ENCODE assay signal across 8 mouse cellular contexts in the genomic region with DNA sequence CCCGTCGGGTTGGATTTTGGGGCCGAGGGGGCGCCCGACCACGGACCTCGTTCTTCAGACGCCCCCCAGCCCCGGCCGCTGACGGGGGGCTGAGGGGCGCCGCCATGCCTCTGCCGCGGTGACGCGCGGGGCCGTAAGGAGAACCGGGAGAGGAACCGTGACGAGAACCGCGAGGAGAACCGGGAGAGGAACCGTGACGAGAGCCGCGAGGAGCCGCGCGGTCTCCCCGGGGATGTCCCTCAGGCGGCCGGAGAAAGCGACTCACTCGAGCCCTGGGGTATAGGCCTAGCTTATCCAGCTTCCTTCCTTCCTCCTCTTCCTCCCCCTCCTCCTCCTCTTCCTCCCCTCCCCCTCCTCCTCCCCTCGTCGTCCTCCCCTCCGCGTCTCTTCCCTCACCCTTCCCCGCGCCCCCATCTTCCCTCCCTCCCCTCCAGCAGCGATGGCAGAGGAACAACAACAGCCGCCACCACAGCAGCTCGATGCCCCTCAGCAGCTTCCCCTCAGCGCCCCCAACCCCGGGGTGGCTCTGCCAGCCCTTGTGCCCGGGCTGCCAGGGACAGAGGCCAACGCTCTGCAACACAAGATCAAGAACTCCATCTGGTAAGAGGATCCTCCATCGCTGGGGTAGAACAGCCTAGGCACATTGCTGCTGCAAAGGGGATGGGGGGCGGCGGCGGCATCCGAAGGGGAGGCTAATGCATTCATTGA. TPM values are rescaled to one million over a fixed set of nuclear protein-coding genes. Genes with fewer than 3 reads are reported as not detected.
DNase-seq lines count a peak whose midpoint lies in the region; ATAC-seq and TF ChIP-seq lines count a peak whose summit lies in the region.

No protein-coding gene starts in this region.

- peak overlapping the region; percentile 98 for H3K27ac ChIP-seq in embryonic facial prominence, embryonic 11.5 days (replicated peaks; ENCODE audit: low read depth, low read length)
- H3K27ac ChIP-seq in kidney, adult 2 months (ENCODE audit: insufficient read depth, low read depth, low read length): peak overlapping the region; percentile 87
- H3K27ac ChIP-seq in limb, embryonic 13.5 days: peak overlapping the region; percentile 99
- peak overlapping the region; percentile 100 for H3K27ac ChIP-seq in midbrain, embryonic 14.5 days (replicated peaks; ENCODE audit: low read depth, low read length)

- peak overlapping the region; percentile 67 for H3K4me2 ChIP-seq in embryonic facial prominence, embryonic 11.5 days (ENCODE audit: low read depth, low read length)
- peak overlapping the region; percentile 73 for H3K4me2 ChIP-seq in limb, embryonic 13.5 days (replicated peaks)
- H3K4me2 ChIP-seq in midbrain, embryonic 14.5 days (ENCODE audit: low read length): peak overlapping the region; percentile 68

- H3K9ac ChIP-seq in embryonic facial prominence, embryonic 11.5 days (replicated peaks; ENCODE audit: low read length): peak overlapping the region; percentile 96
- H3K9ac ChIP-seq in limb, embryonic 13.5 days: peak overlapping the region; percentile 95
- H3K9ac ChIP-seq in midbrain, embryonic 14.5 days (replicated peaks; ENCODE audit: low read length): peak overlapping the region; percentile 98

- H3K9me3 ChIP-seq in embryonic facial prominence, embryonic 11.5 days (replicated peaks; ENCODE audit: control insufficient read depth, low read length): no peaks in the 10 kb centered on the region
- no peaks in the 10 kb centered on the region for H3K9me3 ChIP-seq in limb, embryonic 13.5 days
- H3K9me3 ChIP-seq in midbrain, embryonic 14.5 days (ENCODE audit: control insufficient read depth, low read length): no peaks in the 10 kb centered on the region

- no peaks in the 10 kb centered on the region for H3K27me3 ChIP-seq in embryonic facial prominence, embryonic 11.5 days (ENCODE audit: control insufficient read depth, insufficient read depth, low read length)
- no peaks in the 10 kb centered on the region for H3K27me3 ChIP-seq in kidney, adult 2 months (replicated peaks; ENCODE audit: control insufficient read depth, insufficient read depth, low read length)
- H3K27me3 ChIP-seq in limb, embryonic 13.5 days: no peaks in the 10 kb centered on the region
- no peaks in the 10 kb centered on the region for H3K27me3 ChIP-seq in midbrain, embryonic 14.5 days (ENCODE audit: control insufficient read depth, insufficient read depth, low read length)

- TF ChIP-seq POLR2A in kidney, adult 2 months (IDR thresholded peaks at IDR 0.05; ENCODE audit: low read depth, low read length): no peak

- H3K4me1 ChIP-seq in embryonic facial prominence, embryonic 11.5 days (ENCODE audit: control insufficient read depth, insufficient read depth, low read length): no peaks in the 10 kb centered on the region
- H3K4me1 ChIP-seq in kidney, adult 2 months (ENCODE audit: control insufficient read depth, insufficient read depth, low read length): peaks cover 7% of the 10 kb centered on the region; the same call in 1 of the 2 replicates
- peaks cover 22% of the 10 kb centered on the region for H3K4me1 ChIP-seq in limb, embryonic 13.5 days
- H3K4me1 ChIP-seq in midbrain, embryonic 14.5 days (ENCODE audit: control insufficient read depth, insufficient read depth, low read length): peaks cover 9% of the 10 kb centered on the region

- 1% methylated on average over 41 of the region's 55 CpGs for WGBS in embryonic facial prominence, embryonic 11.5 days
- WGBS in kidney, adult 2 months: 1% methylated on average over 49 of the region's 55 CpGs
- under 1% methylated on average over 40 of the region's 55 CpGs for WGBS in limb, embryonic 13.5 days
- WGBS in midbrain, embryonic 14.5 days: 2% methylated on average over 42 of the region's 55 CpGs

- H3K4me3 ChIP-seq in embryonic facial prominence, embryonic 11.5 days (ENCODE audit: low read depth, low read length): peak overlapping the region; percentile 85
- H3K4me3 ChIP-seq in kidney, adult 2 months (ENCODE audit: insufficient read depth, low read depth, low read length): peak overlapping the region; percentile 75
- H3K4me3 ChIP-seq in limb, embryonic 13.5 days: peak overlapping the region; percentile 93
- peak overlapping the region; percentile 91 for H3K4me3 ChIP-seq in midbrain, embryonic 14.5 days (replicated peaks; ENCODE audit: low read depth, low read length)

- no peaks in the 10 kb centered on the region for H3K36me3 ChIP-seq in embryonic facial prominence, embryonic 11.5 days (replicated peaks; ENCODE audit: control insufficient read depth, insufficient read depth, low read depth, low read length)
- no peaks in the 10 kb centered on the region for H3K36me3 ChIP-seq in kidney, adult 2 months (ENCODE audit: control insufficient read depth, insufficient read depth, low read length)
- H3K36me3 ChIP-seq in limb, embryonic 13.5 days: no peaks in the 10 kb centered on the region
- H3K36me3 ChIP-seq in midbrain, embryonic 14.5 days (ENCODE audit: control insufficient read depth, insufficient read depth, low read length): no peaks in the 10 kb centered on the region

- no peak for TF ChIP-seq CTCF in kidney, adult 2 months (conservative IDR thresholded peaks at IDR 0.05; ENCODE audit: insufficient read depth, insufficient read length, low read depth, low read length)

- DNase-seq in layer of hippocampus, adult 11-12 months (ENCODE audit: low spot score): peak; percentile 42
- no peak for DNase-seq in layer of hippocampus, adult 9-10 months (ENCODE audit: low spot score)
- peak; percentile 75 for DNase-seq in embryonic facial prominence, embryonic 11.5 days (ENCODE audit: low spot score)
- DNase-seq in heart, adult 11 months: peak; percentile 96
- peak; percentile 43 for DNase-seq in kidney, adult 2 months
- peak; percentile 82 for DNase-seq in midbrain, embryonic 14.5 days
- peak; percentile 56 to 60 for DNase-seq in spleen, adult 18-20 months

- ATAC-seq in embryonic facial prominence, embryonic 11.5 days (replicated peaks; ENCODE audit: insufficient number of reproducible peaks, low FRiP score, low TSS enrichment, low read depth): peak; percentile 56
- peak; percentile 54 for ATAC-seq in limb, embryonic 13.5 days (ENCODE audit: low FRiP score, low read depth)
- ATAC-seq in midbrain, embryonic 14.5 days (ENCODE audit: low FRiP score, low TSS enrichment): peak; percentile 62

RNA-seq across cellular contexts. Expression of a gene that starts 0.5 kb away (rescaled TPM):
- polyA plus RNA-seq in embryonic facial prominence, embryonic 11.5 days (2014; fragmentation: Nextera tagmentation; extraction: Ambion mirVana): 18.5 and 19.9 TPM in 2 replicates
- polyA plus RNA-seq in kidney, adult 2 months (2012; rRNA removed): 5.9 and 6.4 TPM in 2 replicates
- polyA plus RNA-seq in limb, embryonic 13.5 days (2015; fragmentation: Nextera tagmentation; extraction: Ambion mirVana): 10.4 and 10.9 TPM in 2 replicates
- 25.3 and 29.3 TPM in 2 replicates for polyA plus RNA-seq in midbrain, embryonic 14.5 days (2014; fragmentation: Nextera tagmentation; extraction: Ambion mirVana)

RNA-seq across cellular contexts. Expression of a gene that starts 40.5 kb away (rescaled TPM):
- 53.4 and 64.5 TPM in 2 replicates for polyA plus RNA-seq in embryonic facial prominence, embryonic 11.5 days (2014; fragmentation: Nextera tagmentation; extraction: Ambion mirVana)
- polyA plus RNA-seq in kidney, adult 2 months (2012; rRNA removed): 3.0 and 3.4 TPM in 2 replicates
- polyA plus RNA-seq in limb, embryonic 13.5 days (2015; fragmentation: Nextera tagmentation; extraction: Ambion mirVana): 36.3 and 43.1 TPM in 2 replicates
- 32.1 and 39.7 TPM in 2 replicates for polyA plus RNA-seq in midbrain, embryonic 14.5 days (2014; fragmentation: Nextera tagmentation; extraction: Ambion mirVana)
